Mouse (Mus musculus) forebrain, embryonic 14.5 days (tissue): ENCODE data around the gene Smpd3. TPM values are rescaled to one million over a fixed set of nuclear protein-coding genes. Genes with fewer than 3 reads are reported as not detected.

Experiments
- ATAC-seq: fragments of 200-750 bp; cut with Nextera tagmentation; 2 replicates; pipeline ENCODE4 v1.8.0; 2017; ENCODE audit warnings: mild to moderate bottlenecking, moderate library complexity
- DNase-seq: peaks from one replicate; pipeline ENCODE4 v3.0.0-alpha.2; 2015; ENCODE audit warnings: low spot score
- H3K27ac ChIP-seq: fragments of 300-500 bp; sonication (generic); 2 replicates; pipeline ENCODE4 v1.5.1; 2014; ENCODE audit warnings: low read depth, mild to moderate bottlenecking, control low read depth, low read length, moderate library complexity
- H3K27me3 ChIP-seq: fragments of 300-500 bp; sonication (generic); replicated peaks from 2 replicates; pipeline ENCODE4 v1.6.1; 2014; ENCODE audit warnings: low read length, control low read depth, mixed read lengths; ENCODE audit not compliant: control insufficient read depth, insufficient read depth
- H3K36me3 ChIP-seq: fragments of 300-500 bp; sonication (generic); 2 replicates; pipeline ENCODE4 v1.6.1; 2014; ENCODE audit warnings: low read length, control low read depth; ENCODE audit not compliant: control insufficient read depth, insufficient read depth
- H3K4me1 ChIP-seq: fragments of 300-500 bp; sonication (generic); 2 replicates; pipeline ENCODE4 v1.6.1; 2014; ENCODE audit warnings: antibody characterized with exemption, low read length, control low read depth; ENCODE audit not compliant: control insufficient read depth, insufficient read depth
- H3K4me2 ChIP-seq: fragments of 300-500 bp; sonication (generic); 2 replicates; pipeline ENCODE4 v1.6.1; 2014; ENCODE audit warnings: mild to moderate bottlenecking, control low read depth, low read length
- H3K4me3 ChIP-seq: fragments of 300-500 bp; sonication (generic); 2 replicates; pipeline ENCODE4 v1.5.1; 2014; ENCODE audit warnings: low read depth, low read length, control low read depth
- H3K9ac ChIP-seq: fragments of 300-500 bp; sonication (generic); 2 replicates; pipeline ENCODE4 v1.6.1; 2014; ENCODE audit warnings: mild to moderate bottlenecking, low read length, control low read depth, moderate library complexity
- H3K9me3 ChIP-seq: fragments of 300-500 bp; sonication (generic); replicated peaks from 2 replicates; pipeline ENCODE4 v1.6.1; 2016; ENCODE audit warnings: low read length, control low read depth, mixed read lengths; ENCODE audit not compliant: control insufficient read depth
- WGBS: fragments of 180-500 bp; shearing (Covaris S2); extraction: QIAGEN DNeasy Blood & Tissue Kit; methylation state at CpG from one replicate; pipeline ENCODE4 v1.1.7; 2014; 5-methylcytosine and 5-hydroxymethylcytosine counted together
- polyA plus RNA-seq: library from polyadenylated mRNA; unstranded; fragments of >200 nt; fragmentation: Nextera tagmentation; extraction: Ambion mirVana; gene quantifications from 2 replicates; pipeline ENCODE4 v1.2.1, GENCODE M21; 2014

Gene Smpd3
- polyA plus RNA-seq, 1 experiment from 2014 or later: 24.2 TPM

DNA sequence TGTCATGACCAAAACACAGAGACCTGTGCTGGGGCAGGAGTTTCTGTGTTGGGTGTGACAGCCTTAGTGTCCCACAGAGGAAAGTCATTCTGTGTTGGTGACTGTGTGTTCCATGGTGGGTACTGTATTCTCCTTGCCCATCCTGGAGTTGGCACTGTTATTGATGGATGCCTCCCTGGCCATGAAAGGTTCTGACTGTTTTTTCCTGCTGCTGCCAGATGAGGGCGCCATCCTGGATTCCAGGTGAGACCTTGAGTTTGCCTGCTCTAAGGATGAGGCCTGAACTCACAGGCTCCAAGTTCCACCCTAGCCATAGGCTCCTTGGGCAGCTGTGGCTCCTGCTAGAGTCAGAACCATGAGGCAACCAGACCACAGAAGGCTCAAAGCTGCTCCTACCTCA lies 79.6 kb downstream of the Smpd3 start:
- ATAC-seq (no peak), DNase-seq (no peak)

DNA sequence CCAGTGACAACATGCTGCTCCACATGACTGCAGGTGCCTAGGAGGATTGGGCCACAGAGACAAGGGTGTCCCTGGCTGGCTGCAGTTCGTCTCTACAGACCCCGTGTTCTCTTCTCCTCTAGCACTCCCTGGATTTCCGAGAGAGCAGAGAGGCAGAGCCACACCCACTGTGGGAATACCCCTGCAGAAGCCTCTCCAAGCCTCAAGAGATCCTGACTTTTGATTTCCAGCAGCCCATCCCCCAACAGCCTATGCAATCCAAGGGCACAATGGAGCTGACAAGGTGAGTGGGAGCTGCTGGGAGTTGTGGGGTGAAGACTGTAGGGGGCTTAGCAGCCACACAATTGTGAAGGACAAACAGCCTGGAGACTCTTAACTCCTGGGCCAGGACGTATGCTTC lies 87.6 kb downstream of the Smpd3 start:
- no peak overlapping the region for H3K4me2 ChIP-seq
- ATAC-seq (no peak), DNase-seq (no peak)
- H3K27ac ChIP-seq: no peak overlapping the region; the same call in 1 of the 2 replicates
- H3K9me3 ChIP-seq: no peaks in the 10 kb centered on the region
- H3K4me1 ChIP-seq: no peaks in the 10 kb centered on the region
- no peak overlapping the region for H3K9ac ChIP-seq
- H3K4me3 ChIP-seq: no peak overlapping the region
- 83% methylated on average over 4 of the region's 4 CpGs for WGBS
- H3K36me3 ChIP-seq: peaks cover 82% of the 10 kb centered on the region
- H3K27me3 ChIP-seq: no peaks in the 10 kb centered on the region

More for the DNA sequence above, 79.6 kb downstream of the Smpd3 start:
- Histone ChIP-seq H3K4me3 (no peak overlapping the region), H3K4me2 (no peak overlapping the region), H3K27me3 (no peaks in the 10 kb centered on the region), H3K27ac (no peak overlapping the region), H3K4me1 (no peaks in the 10 kb centered on the region), H3K9me3 (no peaks in the 10 kb centered on the region), H3K9ac (no peak overlapping the region), H3K36me3 (peaks cover 65% of the 10 kb centered on the region)
- WGBS: 22% methylated on average over 1 of the region's 1 CpGs

DNA sequence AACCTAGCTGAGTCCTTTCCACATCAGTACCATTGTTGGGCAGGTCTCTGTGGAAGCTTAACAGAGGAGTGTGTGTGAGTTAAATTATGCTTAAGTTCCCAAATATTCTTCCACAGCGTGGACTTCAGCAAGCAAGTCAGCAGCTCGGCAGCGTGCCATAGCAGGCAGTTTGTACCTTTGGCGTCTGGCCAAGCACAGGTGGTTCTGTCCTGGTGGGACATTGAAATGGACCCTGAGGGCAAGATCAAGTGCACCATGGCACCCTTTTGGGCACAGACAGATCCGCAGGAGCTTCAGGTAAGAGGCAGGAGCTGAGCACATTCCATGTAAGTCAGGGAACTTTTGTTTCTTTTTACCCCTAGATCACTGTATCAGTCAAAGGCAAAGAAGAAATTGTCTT lies 100.7 kb downstream of the Smpd3 start:
- ATAC-seq (no peak), DNase-seq (no peak)
- Histone ChIP-seq H3K9ac (no peak overlapping the region), H3K27me3 (no peaks in the 10 kb centered on the region), H3K27ac (no peak overlapping the region), H3K4me1 (no peaks in the 10 kb centered on the region), H3K4me2 (no peak overlapping the region), H3K4me3 (no peak overlapping the region), H3K36me3 (peaks cover 49% of the 10 kb centered on the region), H3K9me3 (no peaks in the 10 kb centered on the region)
- WGBS: 93% methylated on average over 5 of the region's 5 CpGs

DNA sequence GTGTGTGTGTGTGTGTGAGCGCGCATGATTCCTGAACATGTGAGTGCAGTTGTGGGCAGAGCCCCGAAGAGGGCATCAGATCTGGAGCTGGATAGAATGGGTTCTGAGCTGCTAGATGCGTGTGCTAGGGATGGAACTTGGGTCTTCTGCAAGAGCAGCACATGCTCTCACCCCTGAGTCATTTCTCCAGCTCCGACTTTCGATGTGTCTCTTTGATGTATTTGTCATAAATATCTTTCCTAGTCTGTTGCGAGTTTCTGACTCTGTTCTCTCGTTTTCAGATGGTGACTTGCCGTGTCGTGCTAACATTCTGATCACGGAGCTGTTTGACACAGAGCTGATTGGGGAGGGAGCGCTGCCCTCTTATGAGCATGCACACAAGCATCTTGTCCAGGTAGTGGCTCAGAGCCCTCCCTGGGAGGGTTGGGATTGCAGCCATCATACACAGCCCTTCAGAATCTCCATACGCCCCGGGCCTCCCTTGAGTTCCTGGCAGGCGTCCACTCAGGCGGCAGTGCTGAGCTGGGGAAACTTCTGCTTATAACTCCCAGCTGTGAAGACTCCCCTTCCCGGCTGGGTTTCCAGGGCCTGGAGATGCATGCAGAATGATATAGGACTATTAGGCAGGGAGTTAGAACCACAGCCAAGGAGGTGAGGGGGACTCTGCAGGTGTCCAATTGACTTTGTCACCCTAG lies 103.1 kb downstream of the Smpd3 start:
- H3K27me3 ChIP-seq: no peaks in the 10 kb centered on the region
- H3K36me3 ChIP-seq: peaks cover 53% of the 10 kb centered on the region
- no peak overlapping the region for H3K9ac ChIP-seq
- no peaks in the 10 kb centered on the region for H3K9me3 ChIP-seq
- H3K4me2 ChIP-seq: no peak overlapping the region
- no peaks in the 10 kb centered on the region for H3K4me1 ChIP-seq
- H3K27ac ChIP-seq: no peak overlapping the region
- DNase-seq: no peak
- ATAC-seq: no peak
- no peak overlapping the region for H3K4me3 ChIP-seq
- WGBS: 91% methylated on average over 17 of the region's 17 CpGs

DNA sequence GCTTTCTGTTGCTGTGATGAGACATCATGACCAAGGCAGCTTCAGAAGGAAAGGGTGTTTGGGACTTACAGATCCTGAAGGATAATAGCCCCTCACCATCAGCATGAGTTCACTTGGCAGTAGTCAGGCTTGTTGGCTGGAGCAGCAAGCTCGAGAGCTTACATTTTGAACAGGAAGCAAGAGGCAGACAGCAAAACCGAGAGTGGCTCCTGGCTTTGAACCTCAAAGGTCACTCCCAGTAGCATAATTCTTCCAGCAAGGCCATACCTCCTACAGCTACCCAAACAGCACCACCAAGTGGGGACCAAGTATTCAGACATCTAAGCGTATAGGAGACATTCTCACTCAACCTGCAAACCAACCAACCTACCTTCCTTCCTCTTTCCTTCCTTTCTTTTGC lies 105.0 kb downstream of the Smpd3 start:
- no peaks in the 10 kb centered on the region for H3K9me3 ChIP-seq
- H3K36me3 ChIP-seq: peaks cover 61% of the 10 kb centered on the region
- DNase-seq: no peak

DNA sequence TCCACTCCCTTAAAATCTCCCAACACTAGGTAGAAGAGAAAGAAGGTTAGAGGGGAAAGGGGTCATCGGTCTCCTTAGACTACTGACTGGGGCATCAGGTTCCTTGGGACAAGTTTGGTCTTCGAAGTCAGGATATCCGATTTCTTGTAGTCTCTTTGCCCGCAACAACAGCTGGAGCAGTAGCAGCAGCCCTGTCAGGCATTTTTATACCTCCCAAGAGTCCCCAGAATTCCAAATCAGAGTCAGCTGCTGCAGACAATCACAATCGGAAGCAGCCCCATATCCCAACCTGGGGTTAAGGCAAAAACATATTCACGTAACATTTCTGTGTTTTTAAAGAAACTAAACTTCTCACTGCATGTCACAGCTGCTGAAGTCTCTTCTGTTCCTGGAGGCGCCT lies 106.3 kb downstream of the Smpd3 start:
- no peaks in the 10 kb centered on the region for H3K9me3 ChIP-seq
- no peaks in the 10 kb centered on the region for H3K4me1 ChIP-seq
- peaks cover 62% of the 10 kb centered on the region for H3K36me3 ChIP-seq
- no peaks in the 10 kb centered on the region for H3K27me3 ChIP-seq
- H3K4me2 ChIP-seq: no peak overlapping the region
- no peak for DNase-seq
- WGBS: 92% methylated on average over 7 of the region's 7 CpGs
- no peak overlapping the region for H3K9ac ChIP-seq
- no peak overlapping the region for H3K27ac ChIP-seq
- no peak for ATAC-seq
- H3K4me3 ChIP-seq: no peak overlapping the region

More for the DNA sequence above, 105.0 kb downstream of the Smpd3 start:
- ATAC-seq: no peak
- no peak overlapping the region for H3K9ac ChIP-seq
- no peak overlapping the region for H3K27ac ChIP-seq
- 89% methylated on average over 3 of the region's 3 CpGs for WGBS
- H3K4me1 ChIP-seq: no peaks in the 10 kb centered on the region
- no peak overlapping the region for H3K4me3 ChIP-seq
- H3K4me2 ChIP-seq: no peak overlapping the region
- no peaks in the 10 kb centered on the region for H3K27me3 ChIP-seq

DNA sequence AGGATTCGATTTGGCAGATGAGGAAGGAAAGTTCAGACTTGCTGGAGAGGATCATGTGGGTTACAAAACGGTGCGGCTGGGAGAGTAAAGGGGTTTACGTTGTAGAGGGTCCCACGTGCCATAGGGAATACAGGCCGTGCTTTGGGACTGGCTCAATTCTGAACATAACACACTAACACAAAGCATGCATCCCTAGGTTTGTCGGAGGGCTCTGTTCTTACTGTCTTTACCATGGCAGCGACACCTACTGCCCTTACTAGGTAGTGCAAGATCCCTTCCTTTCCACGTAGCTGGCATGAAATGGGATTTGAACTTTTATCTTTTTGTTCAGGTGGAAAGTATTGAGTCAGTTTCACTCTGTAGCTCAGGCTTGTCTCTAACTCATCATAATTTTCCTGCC lies 111.2 kb downstream of the Smpd3 start:
- 47% methylated on average over 9 of the region's 9 CpGs for WGBS
- Histone ChIP-seq H3K27ac (no peak overlapping the region), H3K4me3 (no peak overlapping the region), H3K4me2 (no peak overlapping the region), H3K4me1 (no peaks in the 10 kb centered on the region), H3K9ac (no peak overlapping the region), H3K27me3 (no peaks in the 10 kb centered on the region), H3K9me3 (no peaks in the 10 kb centered on the region), H3K36me3 (peaks cover 71% of the 10 kb centered on the region)
- ATAC-seq (no peak), DNase-seq (peak; percentile 78)

DNA sequence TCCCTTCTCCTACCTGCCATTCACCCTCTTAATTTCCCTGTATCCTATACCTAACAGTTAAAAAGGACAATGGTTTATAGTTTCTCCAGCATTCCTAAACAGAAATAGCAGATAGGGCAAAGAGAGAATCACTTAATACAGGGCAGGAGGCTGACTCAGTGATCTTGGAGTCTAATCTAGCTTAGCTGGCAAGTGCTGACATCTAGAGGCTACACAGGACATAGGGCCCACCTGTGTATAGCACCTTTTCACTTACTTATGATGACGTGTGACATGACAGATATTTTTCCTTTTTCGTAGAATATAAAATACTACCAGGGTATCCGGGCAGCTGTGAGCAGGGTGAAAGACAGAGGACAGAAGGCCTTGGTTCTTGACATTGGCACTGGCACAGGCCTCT lies 118.2 kb downstream of the Smpd3 start:
- peaks cover 84% of the 10 kb centered on the region for H3K36me3 ChIP-seq
- WGBS: 93% methylated on average over 3 of the region's 3 CpGs
- DNase-seq: no peak
- ATAC-seq: no peak
- H3K4me2 ChIP-seq: no peak overlapping the region
- no peaks in the 10 kb centered on the region for H3K4me1 ChIP-seq
- H3K9me3 ChIP-seq: no peaks in the 10 kb centered on the region
- H3K4me3 ChIP-seq: no peak overlapping the region
- H3K27ac ChIP-seq: no peak overlapping the region
- no peaks in the 10 kb centered on the region for H3K27me3 ChIP-seq
- no peak overlapping the region for H3K9ac ChIP-seq

DNA sequence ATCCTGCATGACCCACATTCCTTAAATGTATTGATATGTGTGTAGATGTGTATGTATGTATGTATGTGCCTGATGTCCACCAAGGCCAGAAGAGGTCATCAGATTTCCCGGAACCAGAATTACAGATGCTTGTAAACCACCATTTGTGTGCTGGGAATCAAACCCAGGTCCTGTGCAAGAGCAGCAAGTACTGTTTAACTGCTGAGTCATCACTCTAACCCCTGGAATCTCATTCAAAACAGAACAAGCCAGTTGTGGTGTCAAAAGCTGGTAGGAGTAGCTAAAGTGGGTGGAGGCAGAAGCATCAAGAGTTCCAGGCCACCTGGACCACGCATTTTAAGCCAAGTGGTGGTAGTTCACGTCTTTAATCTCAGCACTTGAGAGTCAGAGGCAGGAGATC lies 123.8 kb downstream of the Smpd3 start:
- ATAC-seq (no peak), DNase-seq (no peak)
- Histone ChIP-seq H3K9ac (no peak overlapping the region), H3K4me2 (no peak overlapping the region), H3K36me3 (peaks cover 56% of the 10 kb centered on the region), H3K27me3 (no peaks in the 10 kb centered on the region), H3K4me1 (peaks cover 11% of the 10 kb centered on the region), H3K9me3 (no peaks in the 10 kb centered on the region), H3K4me3 (no peak overlapping the region), H3K27ac (no peak overlapping the region)
- 96% methylated on average over 3 of the region's 3 CpGs for WGBS
